Mouse (Mus musculus) adrenal gland, postnatal 14 days (tissue): ENCODE measurements around the gene Nfatc4. TPM values are rescaled to one million over a fixed set of nuclear protein-coding genes. Genes with fewer than 3 reads are reported as not detected.

Source experiments
- DNase-seq: peaks from one replicate; pipeline ENCODE4 v3.0.0; 2021; ENCODE audit warnings: mixed read lengths
- total RNA-seq: library from RNA; stranded (reverse); gene quantifications from 2 replicates; pipeline ENCODE4 v1.2.3, GENCODE M21; 2021

The Nfatc4 gene
- total RNA-seq, 1 experiment from 2014 or later, result 23.8 TPM

DNA sequence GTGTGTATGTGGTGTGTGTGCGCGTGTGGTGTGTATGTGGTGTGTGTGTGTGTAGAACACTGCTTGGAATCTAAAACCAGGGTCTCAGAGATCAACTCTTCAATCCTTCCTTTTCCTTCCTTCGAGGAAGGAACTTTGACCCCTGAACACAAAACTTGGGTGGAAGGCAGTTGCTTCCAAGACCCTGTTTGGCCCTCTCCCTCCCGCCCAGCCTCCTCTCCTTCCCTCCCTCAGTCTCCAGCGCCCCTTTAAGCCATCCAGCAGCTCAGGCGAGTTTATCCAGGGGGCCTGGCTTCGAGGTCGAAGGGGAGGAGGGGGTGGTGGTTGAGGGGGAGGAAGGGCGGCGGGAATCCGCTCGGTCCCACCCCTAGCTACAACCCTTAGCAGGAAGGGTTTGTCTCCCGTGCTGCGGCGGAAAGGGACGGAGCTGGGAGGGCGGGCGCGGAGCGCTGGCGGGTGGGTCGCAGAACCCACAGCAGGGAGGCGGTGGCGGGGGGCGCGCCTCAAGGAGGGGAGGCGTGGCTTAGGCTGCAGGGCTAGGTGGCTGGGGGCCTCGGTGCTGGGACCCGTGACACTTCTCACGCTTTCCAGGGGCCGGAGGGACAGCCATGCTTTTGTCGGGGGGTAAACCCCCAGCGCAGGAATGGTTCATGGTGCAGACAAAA lies 30.8 kb downstream of the Nfatc4 start, which contains the start of gene Nynrin:
TSS of gene Nynrin (plus strand) at position 390 of the 665 bp plus-strand sequence.
- DNase-seq, result peak; percentile 80

- DNase-seq, result peak; percentile 42
Measured at GRCm38 (mm10) chr14:55854406-55855100, 31.6 kb downstream of the Nfatc4 start.

- DNase-seq, result no peak
Measured at GRCm38 (mm10) chr14:55855101-55855561, 32.2 kb downstream of the Nfatc4 start.

- DNase-seq, result no peak
Measured at GRCm38 (mm10) chr14:55857588-55857987, 34.6 kb downstream of the Nfatc4 start.

DNA sequence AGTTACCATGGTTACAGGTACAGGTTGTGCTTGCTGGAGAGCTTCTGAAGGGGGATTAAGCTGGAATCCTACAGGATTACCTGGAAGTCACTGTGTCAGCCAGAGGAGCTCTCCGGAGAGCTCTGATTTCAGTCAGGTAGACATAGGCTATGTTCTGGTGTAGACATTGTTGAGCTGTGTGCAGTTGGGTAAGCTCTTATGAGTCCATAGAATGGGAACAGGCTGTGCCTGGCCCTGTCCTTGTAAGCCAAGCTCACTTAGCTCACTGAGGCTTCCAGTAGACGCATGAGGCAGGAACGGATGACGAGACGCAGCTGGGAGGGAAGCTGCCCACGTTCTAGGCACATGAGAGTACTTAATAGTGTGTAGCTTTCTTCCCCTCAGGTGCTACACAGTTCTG lies 39.2 kb downstream of the Nfatc4 start:
- no peak for DNase-seq

GRCm38 (mm10) chr14:55862970-55863369 lies 40.0 kb downstream of the Nfatc4 start:
- DNase-seq, result no peak

DNA sequence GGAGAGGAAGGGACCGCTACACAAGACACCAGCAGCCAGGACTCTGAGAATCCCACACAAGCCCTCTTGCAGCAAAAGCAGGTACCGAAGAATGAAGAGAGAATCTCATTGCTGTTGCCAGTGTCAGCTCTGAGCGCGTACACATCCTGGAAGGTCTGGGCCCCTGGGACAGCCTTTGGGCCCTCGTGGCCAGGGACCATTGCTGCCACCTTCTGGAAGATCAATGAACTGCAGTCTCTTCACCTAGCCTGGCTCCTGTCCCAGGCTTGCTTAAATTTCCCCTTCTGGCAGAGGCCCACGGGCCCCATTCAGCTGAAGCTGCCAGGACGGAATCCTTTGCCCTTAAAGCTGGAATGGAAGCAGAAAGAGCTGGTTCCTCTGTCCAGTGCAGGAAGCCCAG lies 40.8 kb downstream of the Nfatc4 start:
- peak; percentile 86 for DNase-seq

- peak; percentile 74 for DNase-seq
Measured at GRCm38 (mm10) chr14:55866962-55867361, 44.0 kb downstream of the Nfatc4 start.

- no peak for DNase-seq
Measured at GRCm38 (mm10) chr14:55868230-55869026, 45.5 kb downstream of the Nfatc4 start.

- no peak for DNase-seq
Measured at GRCm38 (mm10) chr14:55869538-55869937, 46.6 kb downstream of the Nfatc4 start.

GRCm38 (mm10) chr14:55872039-55872438 lies 49.1 kb downstream of the Nfatc4 start:
- DNase-seq, result no peak

- no peak for DNase-seq
Measured at GRCm38 (mm10) chr14:55872551-55872950, 49.6 kb downstream of the Nfatc4 start.

DNA sequence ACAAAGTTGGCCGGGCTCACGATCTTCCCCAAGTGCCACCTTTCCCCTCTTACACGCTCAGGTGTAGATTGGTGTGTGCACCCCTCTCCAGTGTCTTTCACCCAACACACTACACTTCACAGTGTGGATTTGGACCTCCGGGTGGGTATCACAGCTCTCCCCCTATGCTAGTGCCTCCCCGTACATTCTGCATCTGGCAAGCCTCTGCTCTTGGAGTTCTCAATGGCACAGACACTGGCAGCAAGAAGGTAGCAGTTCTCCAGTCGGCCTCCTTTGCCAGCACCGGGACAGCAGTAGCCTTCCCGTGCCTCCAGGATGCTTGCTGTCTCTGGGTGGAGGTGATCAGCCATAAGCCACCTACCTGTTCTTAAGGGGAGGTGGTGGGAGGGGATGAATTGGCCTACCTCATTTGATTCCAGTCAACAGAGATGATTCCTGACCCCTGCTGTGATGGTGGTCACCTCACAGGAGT lies 50.3 kb downstream of the Nfatc4 start:
- DNase-seq, result no peak

DNA sequence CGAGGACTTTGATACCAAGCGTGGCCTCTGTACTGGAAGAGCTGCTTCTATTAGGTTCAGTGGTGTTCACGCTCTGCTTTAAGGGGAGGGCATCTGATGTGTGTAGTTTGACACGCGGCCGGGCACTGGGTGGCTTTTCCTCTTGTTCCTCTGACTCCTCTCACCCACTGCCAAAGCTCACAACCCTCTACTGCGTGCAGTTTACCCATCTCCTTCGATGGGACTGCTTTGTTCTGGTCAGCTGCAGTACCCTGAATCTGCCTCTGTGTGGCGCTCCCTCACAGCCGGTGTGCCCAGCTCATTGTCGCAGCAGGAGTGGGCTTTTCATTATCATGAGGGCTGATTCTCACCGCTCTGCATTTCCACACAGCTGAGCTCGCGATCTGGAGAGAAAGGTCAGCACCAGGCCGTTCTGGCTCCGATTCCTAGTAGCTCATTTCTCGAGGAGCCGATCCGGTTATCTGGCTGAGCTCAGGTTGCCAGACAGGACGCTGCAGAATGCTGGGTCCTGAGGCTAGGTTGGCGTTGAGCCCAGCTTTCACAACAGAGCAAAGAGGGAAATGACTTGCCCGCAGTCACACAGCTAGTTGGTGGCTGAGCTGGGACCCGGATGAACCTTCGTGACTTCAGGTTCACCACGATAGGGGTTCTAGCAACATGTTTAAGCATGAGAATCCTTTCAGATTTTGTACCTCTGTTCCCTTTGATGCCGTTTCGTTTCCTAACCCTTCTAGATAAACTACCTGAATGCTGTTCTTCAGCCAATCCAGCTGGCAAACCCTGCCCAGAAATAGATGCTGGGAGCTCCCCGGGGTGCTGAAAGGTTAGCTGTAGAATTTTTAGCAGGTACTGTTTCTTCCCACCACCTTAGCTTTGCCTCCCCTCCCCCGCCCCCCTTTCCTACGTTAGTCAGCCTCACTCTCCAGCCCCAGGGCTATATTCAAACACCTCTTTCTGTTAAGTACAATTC lies 51.1 kb downstream of the Nfatc4 start:
- peak; percentile 88 for DNase-seq

- DNase-seq, result no peak
Measured at GRCm38 (mm10) chr14:55877469-55878315, 54.7 kb downstream of the Nfatc4 start.

- DNase-seq, result no peak
Measured at GRCm38 (mm10) chr14:55878316-55878940, 55.5 kb downstream of the Nfatc4 start.

DNA sequence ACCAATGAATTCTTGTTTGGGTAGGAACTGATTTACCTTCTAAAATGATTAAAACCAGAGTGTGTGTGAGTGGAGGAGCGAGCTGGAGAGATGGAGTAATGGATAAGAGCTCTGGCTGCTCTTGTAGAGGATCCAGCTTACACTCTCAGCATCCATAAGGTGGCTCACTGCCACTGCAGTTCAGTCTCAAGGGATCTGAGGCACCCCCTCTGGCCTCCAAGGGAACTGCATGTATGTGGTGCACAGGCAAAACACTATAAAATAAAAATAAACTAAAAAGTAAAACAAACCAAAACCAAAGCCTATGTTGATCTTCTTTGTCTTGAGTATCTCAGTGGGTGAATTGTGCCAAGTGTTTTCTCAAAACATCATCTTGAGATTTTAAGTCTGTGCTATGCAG lies 56.7 kb downstream of the Nfatc4 start:
- peak; percentile 89 for DNase-seq

DNA sequence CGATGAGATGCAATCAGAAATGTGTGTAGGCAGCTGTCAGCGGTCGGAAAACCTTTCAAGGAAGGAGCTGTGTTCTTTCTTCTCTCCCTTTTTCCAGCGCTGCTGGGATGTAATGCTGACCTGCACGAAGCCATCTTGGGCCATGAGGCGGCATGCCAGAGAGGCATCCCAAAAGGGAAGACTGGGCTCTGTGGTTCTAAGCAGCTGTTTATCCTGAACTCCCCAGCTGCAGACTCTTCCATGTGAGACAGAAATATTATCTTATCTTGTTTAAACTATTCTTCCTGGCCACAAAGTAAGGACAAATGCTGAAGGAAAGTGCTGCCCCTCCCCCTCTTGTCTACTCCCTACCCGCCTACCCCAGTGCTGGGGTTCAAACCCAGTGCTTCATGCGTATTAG lies 58.0 kb downstream of the Nfatc4 start:
- no peak for DNase-seq

DNA sequence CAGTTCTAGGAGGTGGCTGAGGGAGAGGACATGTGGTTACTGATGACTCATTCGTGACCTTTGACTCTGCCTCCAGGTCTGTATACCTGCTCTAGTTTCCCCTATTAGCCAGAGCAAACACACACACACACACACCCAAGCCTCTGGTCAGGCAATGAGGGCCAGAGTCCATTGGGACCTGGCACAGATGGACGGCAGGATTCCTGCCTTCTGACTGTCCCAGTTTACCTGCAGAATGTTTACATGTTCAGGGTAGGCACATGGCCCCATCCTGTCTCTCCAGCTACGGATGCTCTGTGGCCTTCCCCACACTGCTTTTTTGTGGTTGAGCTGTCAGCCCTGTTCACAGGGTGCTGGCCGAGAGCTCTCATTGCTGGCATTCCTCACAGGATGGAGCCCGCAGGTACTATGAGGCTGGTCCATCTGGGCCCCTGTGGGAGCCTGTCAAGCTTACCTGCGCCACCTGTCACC lies 59.3 kb downstream of the Nfatc4 start:
- DNase-seq, result no peak

- DNase-seq, result no peak
Measured at GRCm38 (mm10) chr14:55883149-55883661, 60.3 kb downstream of the Nfatc4 start.
